Mouse (Mus musculus) erythroid progenitor cell, adult 5-6 weeks (primary cell): Measurements from ENCODE around the gene Golga2. TPM values are rescaled to one million over a fixed set of nuclear protein-coding genes. Genes with fewer than 3 reads are reported as not detected.
"Not testable (repeated sequence)": the region's sequence is repeated elsewhere in the genome, so short reads cannot be mapped to it uniquely, and the experiment has no call there.

Experiments
- ATAC-seq: replicated peaks from 2 replicates; pipeline ENCODE4 v1.8.0; 2016; ENCODE audit warnings: moderate number of reproducible peaks, mild to moderate bottlenecking, moderate TSS enrichment, inconsistent platforms; ENCODE audit not compliant: poor library complexity, low FRiP score, severe bottlenecking
- total RNA-seq, 2 experiments: library from RNA; stranded (forward) in 1 of 2; stranded (reverse) in 1 of 2; fragments of 150-400 nt in 1 of 2; fragments of 186-747, 209-891 nt in 1 of 2; gene quantifications; 2 replicates each; pipeline versions ENCODE4 v1.2.3 to v1.2.4; 2015 to 2017; ENCODE audit warnings: low replicate concordance in 2 of 2

The Golga2 gene
- total RNA-seq, 2 experiments from 2014 or later: 32.7 to 39.0 TPM

- no peak for ATAC-seq
Observed at GRCm38 (mm10) chr2:32283986-32284385, 3.2 kb upstream of the Golga2 start.

GRCm38 (mm10) chr2:32287923-32288367 is 761 bp downstream of the Golga2 start, which contains the start of gene Swi5:
TSS of gene Swi5 (minus strand) at chr2:32288075.
- ATAC-seq: peak; percentile 95

- peak; percentile 42 for ATAC-seq
Observed at GRCm38 (mm10) chr2:32288371-32288931, 1.3 kb downstream of the Golga2 start.

DNA sequence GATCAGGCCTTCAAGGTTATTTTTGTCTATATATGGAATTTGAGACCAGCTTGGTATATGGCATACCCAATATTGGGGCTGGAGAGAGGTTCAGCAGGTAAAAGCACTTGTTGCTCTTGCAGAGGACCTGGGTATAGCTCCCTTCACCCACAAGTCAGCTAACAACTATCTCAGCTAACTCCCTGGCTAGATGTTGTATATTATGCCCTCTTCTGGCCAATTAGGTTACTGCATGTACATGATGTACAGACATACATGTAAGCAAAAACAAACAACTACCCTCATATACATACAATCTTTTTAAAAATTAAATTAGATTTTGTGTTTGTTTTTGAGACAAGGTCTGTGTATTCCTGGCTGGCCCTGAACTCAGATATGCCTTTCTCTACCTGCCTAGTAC is 2.4 kb downstream of the Golga2 start:
- ATAC-seq: peak; percentile 47; the same call in 1 of the 2 replicates

DNA sequence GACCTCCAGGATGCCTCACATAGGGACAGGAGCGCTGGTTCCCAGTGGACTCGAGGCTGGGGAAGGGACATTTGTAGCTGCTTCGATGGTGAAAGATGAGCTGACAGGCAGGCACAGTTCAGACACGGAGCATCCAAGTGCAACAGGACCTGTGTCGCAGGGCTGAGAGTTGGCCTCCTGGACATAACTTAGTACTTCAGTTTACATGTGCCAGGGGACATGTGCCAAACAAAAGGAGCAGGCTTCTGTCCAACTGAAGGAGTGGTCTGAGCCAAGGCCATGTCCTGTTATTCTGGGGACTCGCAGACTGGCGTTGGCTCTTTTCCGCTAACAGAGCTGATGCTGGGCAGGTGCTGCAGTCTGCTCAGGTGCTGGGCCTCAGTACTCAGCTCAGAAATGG is 7.2 kb downstream of the Golga2 start:
- no peak for ATAC-seq

- no peak for ATAC-seq
Observed at GRCm38 (mm10) chr2:32295285-32295684, 8.1 kb downstream of the Golga2 start.

DNA sequence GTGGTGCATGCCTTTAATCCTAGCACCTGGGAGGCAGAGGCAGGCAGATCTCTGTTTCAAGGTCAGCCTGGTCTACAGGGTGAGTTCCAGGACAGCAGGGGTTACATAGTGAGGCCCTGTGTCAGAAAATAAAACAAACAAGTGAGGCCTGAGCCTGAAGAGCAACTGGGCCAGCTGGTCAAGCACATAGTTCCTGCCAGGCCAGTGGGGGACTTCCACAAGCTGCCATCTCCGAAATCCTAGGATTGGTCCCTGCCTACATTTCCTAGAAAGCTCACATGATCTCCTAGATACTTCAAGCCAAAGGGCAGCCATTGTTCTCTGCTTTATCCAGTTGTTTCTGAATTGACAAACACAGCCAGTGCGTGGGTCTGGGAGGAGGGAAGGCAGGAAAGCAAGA is 8.7 kb downstream of the Golga2 start:
- not testable (repeated sequence) for ATAC-seq

GRCm38 (mm10) chr2:32299469-32299868 is 12.3 kb downstream of the Golga2 start:
- no peak for ATAC-seq

DNA sequence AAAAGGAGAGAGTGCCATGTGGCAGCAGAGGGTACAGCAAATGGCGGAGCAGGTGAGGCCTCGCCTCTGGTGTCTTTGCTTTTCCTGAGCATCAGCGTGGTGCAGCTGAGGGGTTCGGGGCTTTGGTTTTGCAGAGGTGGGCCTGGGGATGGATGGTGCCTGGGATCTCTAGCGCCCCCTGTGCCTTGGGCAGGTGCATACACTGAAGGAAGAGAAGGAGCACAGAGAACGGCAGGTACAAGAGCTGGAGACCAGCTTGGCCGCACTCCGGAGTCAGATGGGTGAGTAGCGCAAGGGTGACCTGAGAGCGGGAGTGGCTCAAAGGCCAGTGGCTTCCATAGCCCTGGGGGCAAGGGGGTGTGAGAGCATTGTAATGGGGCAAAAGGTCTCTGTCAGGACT is 15.8 kb downstream of the Golga2 start:
- ATAC-seq: no peak

- ATAC-seq: no peak
Observed at GRCm38 (mm10) chr2:32304145-32304832, 17.1 kb downstream of the Golga2 start.

- no peak for ATAC-seq
Observed at GRCm38 (mm10) chr2:32305668-32306067, 18.5 kb downstream of the Golga2 start.

GRCm38 (mm10) chr2:32306176-32306575 is 19.0 kb downstream of the Golga2 start:
- no peak for ATAC-seq

DNA sequence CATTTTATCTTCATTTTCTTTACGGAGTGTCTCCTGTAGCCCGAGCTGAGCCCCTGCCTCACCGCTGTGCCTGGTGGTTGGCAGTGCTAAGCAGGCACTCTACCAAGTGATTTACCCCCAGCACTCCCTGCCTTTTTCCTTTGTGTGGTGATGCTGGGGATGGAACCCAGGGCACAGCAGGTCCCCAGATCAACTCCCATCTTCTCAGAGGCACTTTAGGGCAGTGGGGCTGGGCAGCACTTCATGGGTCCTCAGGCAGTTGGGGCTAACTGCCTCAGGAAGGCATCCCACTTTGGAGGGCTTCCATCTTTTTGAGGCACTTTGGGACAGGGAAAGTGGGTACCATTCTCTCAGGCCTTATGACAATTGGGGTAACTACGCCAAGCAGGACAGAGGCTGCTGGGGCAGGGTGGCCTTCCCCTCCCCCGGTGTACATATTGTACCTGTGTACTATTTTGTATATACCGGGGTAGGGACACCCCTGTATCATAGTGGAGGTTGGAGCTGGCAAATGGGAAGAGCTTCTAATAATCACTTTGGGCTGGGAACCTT is 20.1 kb downstream of the Golga2 start:
- ATAC-seq: no peak

DNA sequence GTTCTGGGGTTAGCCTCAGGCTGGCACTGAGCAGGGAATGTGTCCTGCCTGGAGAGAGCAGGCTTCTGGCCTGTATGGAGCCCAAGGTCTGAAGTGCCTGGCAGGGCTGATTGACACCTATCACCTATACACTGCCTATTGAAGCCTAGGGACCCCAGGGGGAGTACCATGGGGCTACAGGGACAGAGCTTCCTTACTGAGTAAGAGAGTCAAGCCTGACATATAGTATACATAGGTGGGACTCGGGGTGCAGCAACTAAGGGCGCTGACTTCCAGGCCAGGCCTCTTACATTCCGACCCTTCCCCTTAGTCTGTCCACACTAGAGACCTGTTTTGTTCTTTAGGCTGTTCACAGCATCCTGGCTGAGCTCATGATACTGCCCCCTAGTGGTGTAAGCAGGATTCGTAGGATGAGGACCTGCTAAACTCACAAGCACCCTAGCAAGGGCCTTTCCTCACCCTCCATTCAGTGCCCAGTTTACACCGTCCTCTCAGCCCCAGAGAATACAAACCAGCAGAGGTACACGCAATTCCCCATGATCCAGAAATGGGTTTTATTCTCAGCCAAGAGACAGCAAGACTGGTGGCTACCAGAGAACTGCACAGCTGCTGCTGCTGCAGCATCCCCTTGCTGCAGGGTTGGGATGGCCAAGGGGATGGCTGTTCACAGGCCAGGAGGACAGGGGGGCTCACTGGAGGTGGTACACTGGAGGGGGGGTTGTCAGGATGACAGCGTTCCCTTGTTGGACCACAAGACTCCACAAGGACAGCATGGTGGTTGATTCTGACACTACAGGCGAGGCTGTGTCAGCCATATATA is 21.0 kb downstream of the Golga2 start:
- no peak; the same call in 1 of the 2 replicates for ATAC-seq

GRCm38 (mm10) chr2:32308870-32309568 is 21.8 kb downstream of the Golga2 start:
- no peak for ATAC-seq

GRCm38 (mm10) chr2:32310096-32310845 is 23.1 kb downstream of the Golga2 start:
- no peak for ATAC-seq

DNA sequence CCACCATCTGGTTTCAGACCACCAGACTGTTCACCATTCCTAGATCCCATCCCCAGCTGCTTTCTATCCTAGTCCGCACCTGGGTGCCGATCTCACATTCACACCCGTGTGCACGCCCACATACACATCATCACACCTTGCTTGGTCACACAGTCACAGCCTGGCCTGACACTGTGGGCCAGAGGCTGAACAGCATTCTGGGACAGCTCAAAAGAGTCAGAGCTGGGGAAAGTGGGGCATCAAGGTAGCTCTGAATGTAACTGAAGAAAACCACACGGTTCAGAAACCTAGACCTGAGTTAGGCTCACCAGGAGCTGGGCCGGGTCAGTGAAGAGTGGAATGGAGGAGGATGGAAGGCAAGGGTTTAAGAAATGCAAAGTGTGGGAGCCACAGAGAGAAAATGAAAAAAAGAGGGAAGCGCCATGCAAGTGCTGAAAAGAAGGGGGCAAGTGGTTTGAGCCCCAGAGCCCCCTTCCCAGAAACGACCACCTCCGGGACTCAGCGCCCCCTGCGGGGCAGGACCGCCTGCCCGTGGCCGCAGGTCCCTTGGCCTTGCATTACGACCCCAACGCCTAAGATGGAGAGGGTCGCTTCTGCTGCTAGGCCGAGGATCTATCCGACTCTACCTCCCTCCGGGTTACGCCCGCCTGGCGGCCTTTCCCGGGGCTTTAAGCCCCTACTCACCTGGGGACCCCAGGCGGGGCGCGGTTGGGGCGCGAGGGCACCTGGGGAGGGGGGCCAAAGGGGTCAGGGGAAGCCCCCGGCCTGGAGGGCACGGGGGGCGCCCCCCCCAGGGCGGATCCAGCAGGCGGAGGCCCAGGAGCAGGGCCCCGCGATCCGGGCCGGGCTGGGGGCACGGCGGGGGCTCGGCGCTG is 24.5 kb downstream of the Golga2 start:
- no peak for ATAC-seq

GRCm38 (mm10) chr2:32312318-32312964 is 25.3 kb downstream of the Golga2 start:
- ATAC-seq: peak; percentile 63
